Mouse (Mus musculus) lung, adult 2 months (tissue): Measurements from ENCODE around the gene Eea1.

ENCODE experiments used
- CTCF ChIP-seq: fragments of 200-500 bp; IDR thresholded peaks from 2 replicates; pipeline ENCODE4 v1.5.1; 2011; ENCODE audit warnings: mild to moderate bottlenecking, low read length, control low read depth; ENCODE audit not compliant: insufficient read depth
- POLR2A ChIP-seq: fragments of 200-500 bp; IDR thresholded peaks from 2 replicates; pipeline ENCODE4 v1.6.1; 2011; ENCODE audit warnings: low read depth, mild to moderate bottlenecking, control low read depth, low read length, borderline replicate concordance; ENCODE audit errors: extremely low read depth

GRCm38 (mm10) chr10:95949410-95949809 lies 9.0 kb downstream of the Eea1 start:
- TF ChIP-seq POLR2A (no peak), CTCF (no peak)
